Mouse (Mus musculus): ENCODE measurements at regions not wholly inside any gene's neighbourhood (a gene's known extent, or its start where the extent isn't known, plus 50 kb on each side); places are given as distances from the start of the nearest gene placed in this dataset.

DNA sequence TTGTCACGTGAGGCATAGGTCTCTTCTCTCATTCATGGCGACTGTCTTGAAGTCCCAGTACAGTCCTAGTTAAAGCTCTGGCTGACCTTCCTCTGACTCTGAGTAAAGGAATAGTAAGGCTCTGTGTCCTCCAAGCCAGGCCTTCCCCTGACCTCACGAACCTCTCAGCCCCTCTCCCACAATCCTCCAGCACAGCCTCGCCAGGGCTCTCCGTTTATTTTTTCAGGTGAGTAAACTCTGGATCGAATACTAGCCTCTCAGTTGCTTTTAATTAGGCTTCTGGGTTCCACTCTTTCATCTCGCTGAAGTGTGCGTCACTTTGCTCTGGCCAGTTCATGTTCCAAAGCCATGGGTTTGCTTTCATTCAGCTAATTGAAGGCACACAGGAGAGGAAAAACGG lies 133.8 kb downstream of the Mylk4 start:
- no peak for DNase-seq (ENCODE audit: low spot score)

DNA sequence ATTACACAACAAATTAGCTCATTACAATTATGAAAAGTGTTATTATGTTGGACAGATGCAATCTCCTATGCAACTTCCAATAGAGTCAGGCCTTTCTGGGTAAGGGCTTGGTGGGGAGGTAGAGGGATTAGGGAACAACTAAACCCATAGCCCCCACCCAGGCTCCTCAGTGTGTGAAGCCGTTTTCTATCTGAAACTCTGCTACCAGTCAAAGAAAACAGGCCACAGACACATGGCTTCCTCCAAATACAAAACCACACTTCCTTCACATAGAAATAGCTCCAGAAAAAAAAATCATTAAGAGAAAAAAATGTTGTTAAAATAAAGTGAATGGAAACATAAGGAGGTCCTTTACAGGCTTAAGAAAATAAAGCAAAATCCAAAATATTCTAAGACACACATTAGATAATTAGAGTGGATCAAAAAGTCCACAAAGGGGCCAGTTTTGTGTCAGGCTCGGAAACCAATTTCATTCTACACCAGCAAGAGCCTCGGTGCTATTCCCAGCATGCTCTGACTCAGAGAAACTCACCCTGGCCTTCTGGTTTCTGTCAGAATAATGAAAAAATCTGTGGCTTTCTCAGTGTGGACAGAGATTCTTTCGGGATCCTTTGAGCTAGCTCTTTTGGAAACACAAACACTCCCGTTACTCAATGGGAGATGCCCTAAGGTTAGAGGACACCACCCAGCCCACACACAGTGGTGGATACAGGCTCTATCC lies 140.6 kb downstream of the Mylk4 start:
- DNase-seq (ENCODE audit: low spot score) = no peak

DNA sequence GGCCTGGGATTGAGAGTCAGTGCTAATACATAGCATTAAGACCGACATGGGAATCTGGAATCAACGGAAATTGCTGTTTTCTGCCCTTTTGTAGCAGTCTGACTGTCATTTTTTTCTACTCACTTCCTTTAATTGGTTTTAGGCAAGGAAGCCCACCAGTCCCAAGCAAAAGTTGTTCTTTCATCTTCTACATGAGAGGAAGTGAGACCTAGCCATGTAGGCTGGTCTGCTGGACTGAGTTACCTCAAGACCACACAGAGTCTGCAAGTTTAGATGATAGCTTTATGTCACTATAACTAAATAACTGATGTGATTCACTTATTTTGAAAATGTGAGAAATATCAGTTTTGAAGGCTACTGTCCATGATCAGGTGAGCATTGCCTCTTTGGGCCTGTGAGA lies 142.8 kb downstream of the Mylk4 start:
- no peak for DNase-seq (ENCODE audit: low spot score)

DNA sequence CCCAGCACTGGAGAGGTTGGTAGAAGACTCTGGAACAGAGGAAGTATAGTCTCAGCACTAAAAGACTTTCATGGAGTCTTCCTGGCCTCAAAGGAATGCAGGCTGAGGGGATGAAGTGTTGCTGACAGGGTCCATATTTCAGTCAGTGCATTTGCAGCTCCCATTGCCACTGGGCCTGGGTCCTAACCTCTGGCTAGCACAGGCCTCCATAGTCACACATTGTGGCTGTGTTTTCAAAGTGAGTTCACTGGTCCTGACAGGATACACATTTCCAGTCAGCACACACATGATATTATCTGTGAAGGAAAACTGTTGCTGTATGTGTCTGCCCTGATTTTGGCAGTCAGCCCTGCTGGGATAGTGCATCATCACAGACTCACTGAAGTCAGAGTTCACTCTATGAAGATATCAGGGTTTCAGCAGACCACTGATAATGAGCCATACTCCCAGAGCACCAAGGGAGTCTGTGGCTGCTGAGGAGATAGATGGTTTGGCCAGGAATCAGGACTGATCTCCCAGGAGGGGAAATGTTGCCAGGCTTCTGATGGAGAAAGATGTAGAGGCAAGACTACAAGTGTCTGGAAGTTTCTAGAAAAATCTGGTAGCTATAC lies 153.5 kb downstream of the Mylk4 start:
- DNase-seq (ENCODE audit: low spot score) = no peak

DNA sequence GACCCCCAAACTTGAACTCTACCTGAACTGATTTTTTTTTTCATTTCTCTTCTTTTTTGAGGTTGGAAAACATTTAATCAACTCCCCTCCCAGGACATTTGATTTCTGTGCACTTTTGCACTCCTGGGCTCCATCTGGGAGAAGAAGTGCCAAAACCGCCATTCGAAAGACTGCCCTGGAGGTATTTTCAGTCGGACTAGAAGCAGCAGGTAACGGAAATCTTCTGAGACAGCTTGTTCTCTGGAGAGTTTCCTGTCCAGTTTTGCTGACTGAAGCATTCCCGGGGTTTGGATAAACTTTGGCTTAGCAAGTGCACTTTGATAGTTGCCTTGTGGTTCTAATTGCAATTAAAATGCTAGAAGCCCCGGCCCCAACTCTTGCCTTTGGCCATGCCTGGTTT lies 169.8 kb downstream of the Mylk4 start:
- no peak for DNase-seq (ENCODE audit: low spot score)

DNA sequence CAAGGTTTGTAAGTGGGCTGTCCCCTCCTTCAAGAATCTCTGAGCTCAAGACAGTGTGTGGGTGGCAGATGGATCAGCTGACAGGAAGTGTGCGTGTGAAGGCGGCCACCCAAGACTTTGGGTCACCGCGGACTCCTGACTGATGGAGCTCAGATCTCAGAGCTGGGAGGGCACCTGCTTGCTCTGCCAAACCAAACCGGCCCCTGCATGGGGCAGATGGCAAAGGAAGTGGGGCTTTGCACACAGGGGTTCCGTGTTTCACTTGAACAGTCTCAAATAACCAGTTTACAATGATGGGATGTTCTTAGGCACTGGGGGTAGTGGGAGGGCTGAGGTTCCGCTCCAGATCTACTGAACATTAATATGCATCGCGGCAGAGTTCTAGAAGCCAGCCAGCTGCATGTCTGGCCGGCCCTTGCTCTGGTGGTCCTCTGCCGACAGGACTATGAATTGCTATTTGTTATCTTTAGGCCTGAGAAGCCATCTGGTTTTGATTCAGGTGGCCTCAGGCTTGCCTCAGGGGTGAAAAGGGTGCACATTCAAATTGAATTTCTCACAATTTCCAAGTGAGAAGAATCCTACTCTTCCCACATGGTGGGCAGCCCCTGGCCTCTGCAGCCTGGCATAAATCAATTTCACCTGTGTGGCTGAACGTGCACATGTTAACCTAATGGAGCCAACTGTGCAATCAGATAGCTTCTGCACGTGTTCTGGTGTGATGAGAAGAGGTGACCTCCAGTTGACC lies 172.0 kb downstream of the Mylk4 start:
- no peak for DNase-seq (ENCODE audit: low spot score)

DNA sequence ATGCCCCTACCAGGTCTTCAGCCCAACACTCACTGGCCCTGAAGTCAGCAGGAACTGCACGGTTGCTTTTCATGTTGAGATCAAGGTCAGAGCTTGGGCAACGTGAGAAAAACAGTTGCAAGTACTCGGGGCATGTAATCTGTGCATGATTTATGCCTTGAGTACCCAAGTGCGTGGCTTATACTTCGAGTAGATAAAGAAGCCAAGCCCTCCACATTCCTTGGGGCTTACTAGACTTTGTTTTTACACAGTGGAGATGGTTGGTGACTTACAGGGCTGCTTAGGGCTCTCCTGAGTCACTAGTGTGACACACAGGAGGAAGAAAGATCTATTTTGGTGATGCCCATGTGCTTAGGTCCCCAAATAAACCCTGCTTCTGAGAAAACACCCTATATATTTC lies 172.8 kb downstream of the Mylk4 start:
- no peak for DNase-seq (ENCODE audit: low spot score)

DNA sequence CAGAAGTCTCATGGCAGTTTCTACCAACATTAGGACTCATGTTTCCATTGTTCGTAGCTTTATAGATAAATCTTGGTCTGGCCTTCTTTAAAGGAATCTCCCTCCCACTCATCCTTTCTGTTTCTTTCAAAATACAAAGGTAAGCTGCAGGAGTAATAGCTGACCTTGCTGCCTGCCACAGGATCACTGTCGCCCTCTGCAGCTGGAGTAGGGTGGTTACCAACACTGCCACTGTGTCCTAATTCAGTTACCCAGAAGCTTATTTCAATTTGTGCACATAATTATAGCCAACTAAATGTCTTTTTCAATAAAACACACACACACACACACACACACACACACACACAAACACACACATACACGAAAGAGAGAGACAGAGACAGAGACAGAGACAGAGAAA lies 175.3 kb downstream of the Mylk4 start:
- no peak for DNase-seq (ENCODE audit: low spot score)

DNA sequence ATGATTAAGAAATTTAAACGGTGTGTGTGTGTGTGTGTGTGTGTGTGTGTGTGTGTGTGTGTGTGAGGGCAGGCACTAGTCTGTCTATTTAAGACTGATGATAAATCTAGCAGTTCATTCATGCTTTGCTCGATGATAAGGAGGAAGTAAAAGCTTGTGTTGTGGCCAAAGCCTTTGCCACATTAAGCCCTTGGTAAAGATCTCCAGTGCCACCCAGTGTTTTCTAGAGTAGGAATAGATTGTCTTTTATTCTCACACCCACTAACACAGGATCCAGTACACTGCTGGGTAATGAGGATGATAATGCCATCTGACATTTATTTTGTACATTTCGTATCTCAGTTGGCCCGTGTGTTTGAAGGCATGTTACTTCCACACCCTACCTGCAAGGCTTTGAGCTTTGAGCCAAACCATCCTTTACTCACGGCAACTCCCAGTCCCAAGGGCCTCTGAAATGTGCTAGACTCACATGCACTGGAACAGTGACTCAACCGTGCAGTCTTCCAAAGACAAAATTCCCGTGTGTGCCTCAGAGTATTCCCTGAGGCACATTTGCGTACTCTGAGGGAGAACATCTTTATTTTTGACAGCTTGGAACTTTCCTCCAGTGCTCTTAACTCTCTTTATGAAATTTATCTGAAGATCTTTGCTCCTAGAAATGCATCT lies 179.7 kb downstream of the Mylk4 start:
- no peak for DNase-seq (ENCODE audit: low spot score)

DNA sequence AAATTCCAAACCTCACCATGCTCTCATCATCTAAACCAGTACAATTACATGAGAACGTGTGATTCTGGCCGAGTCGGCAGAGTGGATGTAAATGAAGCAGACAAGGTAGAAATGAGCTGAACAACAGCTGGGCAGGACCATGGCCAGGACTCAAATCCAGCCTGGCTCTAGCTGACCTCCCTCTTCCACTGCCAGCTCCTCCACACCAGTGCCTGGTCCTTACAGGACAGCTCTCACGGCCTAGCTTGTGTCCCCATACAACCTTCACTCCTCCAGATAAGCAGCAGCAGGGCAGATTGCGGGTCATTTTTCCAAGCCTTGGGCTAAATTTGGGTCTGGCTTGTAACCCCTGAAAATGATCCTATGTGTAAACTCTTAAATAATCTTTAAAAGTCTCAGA lies 182.4 kb downstream of the Mylk4 start:
- DNase-seq (ENCODE audit: low spot score) = no peak

DNA sequence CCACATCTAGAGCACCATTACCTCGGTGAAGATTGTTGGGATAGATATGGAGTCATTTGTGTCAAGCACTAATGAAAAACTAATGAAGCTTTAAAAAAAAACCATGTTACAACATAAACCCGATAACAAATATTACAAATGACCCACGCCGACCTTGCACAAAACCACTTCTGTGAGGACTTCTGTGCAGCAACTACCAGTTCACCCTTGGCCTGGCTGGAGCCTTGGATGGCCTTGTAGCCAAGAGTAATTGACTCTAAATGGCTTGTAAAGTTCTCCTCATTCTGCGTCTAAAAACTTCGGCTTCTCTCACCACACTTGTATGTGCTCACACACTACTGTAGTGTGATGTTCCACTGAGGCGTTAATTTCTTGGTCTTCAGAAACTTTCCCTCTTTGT lies 190.1 kb downstream of the Mylk4 start:
- DNase-seq (ENCODE audit: low spot score) = no peak

DNA sequence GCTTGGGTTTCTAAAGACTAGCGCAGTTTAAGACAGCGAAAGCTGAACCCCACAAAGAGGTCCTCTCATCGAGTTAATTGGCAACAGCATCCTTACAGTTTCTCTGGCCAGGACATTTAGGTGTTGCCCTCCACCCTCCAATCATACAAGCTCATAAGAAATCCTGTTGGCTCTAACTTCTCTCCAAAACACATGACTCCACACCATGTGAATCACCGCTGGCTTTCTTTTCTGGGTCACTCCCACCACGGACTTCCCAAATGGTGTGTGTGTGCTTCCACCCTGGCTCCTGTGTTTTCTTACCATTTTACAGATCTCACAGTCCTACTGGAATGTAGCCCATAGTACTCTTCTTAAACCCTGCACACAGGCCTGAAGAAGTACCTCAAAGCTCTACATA lies 190.6 kb downstream of the Mylk4 start:
- no peak for DNase-seq (ENCODE audit: low spot score)

DNA sequence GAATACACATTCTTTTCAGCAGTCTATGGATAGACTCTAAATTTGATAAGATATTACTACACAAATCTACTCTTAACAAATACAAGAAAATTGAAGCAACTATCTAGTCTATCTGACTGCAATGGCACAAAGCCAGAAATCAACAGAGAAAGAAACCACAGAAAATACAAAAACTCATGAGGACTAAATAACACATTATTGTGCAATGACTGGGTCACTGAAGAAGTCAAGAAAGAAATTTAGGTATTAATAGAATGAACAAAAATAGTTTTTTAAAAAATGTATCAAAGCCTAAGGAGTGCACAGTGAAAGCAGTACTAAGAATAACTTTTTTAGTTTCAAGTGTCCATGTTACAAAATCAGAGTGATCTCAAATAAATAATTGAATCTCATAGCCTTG lies 202.2 kb downstream of the Mylk4 start:
- DNase-seq (ENCODE audit: low spot score) = no peak

DNA sequence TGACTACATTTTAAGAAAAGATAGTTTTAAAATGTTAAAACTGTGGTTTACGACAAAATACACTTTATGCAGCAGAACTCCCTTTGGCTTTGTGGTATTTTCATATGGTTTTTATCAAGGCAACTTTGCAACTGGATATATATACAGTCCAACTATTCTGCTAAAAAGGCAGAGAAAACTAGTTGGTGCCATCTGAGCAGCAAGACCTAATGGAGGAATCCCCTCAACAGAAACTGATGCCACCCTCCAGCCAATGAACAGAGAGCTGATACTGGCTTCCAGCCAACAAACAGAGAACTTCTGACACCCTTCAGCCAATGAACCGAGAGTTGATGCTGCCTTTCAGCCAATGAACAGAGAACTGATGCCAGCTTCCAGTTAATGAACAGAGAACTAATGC lies 215.9 kb downstream of the Mylk4 start:
- DNase-seq (ENCODE audit: low spot score) = no peak

DNA sequence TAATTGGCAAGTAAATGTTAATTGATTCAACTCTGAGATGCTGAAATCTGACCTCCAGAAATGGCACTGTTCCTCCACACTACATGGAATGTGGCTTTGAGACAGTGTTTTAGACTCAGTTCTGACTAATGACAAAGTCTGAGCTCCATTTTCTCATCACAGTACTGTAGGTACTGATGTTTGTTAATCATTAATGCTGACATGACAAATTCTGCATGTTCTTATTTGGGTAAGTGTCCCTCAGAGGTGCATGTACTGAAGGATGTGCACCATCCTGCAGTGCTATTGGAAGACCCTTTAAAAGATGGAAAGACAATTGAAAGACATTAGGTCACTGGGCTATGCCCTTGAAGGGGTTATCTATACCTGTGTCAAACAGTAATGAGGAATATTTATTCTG lies 222.1 kb upstream of the Gmds start:
- DNase-seq (ENCODE audit: low spot score) = no peak

DNA sequence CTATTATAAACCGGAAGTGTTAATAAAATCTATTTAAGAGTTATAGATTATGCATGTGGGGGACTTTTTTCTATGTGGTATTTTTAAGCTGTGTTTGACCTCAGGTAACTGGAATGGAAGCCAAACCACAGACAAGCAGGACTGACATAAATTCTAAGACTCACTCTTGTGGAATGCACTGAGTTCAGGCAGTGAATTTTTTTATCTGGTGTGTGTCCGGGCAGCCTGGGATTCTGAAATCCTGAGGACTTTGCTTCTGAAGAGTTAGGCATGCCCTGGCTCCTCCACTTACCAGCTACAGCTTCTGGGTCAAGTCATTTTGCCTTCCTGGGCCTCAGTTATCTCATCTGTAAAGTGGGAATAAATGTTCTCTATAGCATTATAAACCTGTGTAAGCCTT lies 217.9 kb upstream of the Gmds start:
- DNase-seq (ENCODE audit: low spot score) = no peak

DNA sequence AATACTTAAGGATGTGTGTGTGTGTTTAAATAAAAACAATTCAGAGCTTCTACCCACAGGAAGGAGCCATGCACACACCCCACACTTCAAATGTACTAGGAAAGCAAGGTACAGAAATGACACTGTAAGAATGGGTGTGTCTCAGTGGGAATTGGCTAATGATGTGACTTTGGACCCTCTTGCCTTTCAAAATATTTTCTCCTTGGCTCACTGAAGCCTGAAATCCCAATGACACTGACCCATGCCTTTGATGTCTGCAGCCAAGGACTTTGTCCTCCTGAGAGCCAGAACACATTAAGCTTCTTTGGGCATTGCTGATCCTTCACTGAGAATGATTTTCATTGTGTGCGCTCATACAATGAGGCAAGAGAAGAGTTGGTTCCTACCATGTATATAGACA lies 216.5 kb upstream of the Gmds start:
- no peak for DNase-seq (ENCODE audit: low spot score)

DNA sequence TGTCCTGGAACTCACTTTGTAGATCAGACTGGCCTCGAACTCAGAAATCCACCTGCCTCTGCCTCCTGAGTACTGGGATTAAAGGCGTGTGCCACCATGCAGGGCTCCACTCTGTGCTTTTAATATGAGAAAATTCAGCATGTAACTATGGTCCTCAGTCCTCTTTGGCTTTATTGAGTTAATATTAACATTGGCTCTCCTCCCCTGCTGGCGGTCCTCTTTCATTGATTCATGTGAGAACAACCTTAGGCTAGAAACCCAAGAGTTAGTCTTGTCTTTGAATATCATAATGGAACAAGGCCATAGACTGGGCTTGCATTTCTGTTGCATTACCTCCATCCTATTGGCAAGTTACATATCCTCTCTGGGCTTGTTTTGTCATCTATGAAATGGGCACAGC lies 216.1 kb upstream of the Gmds start:
- no peak for DNase-seq (ENCODE audit: low spot score)

DNA sequence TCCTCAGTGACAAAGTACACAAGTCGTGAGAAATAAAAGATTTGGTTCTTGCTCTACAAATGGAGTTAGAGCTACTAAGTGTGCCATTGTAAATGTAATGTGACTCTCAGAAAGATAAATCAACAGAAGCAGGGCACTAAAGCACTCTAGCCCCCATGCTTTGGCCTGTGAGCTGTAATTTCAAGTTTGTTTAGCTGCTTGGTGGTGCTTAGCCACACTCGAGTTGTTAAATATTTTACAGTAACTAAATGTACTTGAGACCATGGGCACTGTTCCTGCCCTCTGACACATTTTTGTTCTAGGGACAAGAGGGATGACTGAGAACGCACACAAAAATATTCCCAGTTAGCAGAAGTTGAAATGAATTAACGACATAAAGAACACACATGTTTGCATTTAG lies 214.6 kb upstream of the Gmds start:
- DNase-seq (ENCODE audit: low spot score) = no peak

DNA sequence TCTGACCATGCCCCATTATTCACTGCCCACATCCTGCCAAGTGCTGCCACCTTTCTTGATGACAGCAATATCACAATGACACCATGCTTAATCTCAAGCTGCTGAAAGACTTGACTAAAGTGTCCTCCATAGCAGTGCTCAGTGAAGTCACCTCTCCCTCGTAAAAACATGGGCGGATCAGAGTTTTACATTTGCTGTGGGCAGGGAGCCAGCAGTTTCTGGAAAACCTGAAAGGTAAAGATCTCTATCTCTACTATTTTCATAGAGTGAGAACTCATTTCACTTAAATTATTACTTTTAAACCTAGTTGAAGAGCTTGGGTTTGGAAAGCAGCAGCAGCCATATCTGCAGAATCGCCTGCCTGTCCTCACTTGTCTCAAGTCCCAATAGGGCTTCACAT lies 211.6 kb upstream of the Gmds start:
- DNase-seq (ENCODE audit: low spot score) = no peak

DNA sequence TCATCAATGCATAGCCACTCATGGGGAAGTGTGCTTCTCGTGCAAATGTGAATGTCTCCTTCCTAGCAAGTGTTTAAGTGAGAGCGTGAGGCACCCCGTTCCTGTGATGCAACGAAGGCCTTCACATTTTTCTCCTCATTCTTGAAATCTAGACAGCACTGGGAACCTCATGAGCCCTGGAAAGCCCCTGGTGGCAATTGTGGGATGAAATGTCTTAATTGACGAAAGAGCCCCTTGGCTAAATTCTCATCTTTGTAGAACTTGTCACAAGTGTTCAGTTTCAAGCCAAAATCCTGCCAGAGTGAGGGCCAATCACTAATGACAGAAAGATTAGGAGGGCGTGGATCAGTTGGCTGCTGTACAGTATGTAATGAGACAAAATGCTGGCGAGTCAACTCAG lies 208.6 kb upstream of the Gmds start:
- no peak for DNase-seq (ENCODE audit: low spot score)

DNA sequence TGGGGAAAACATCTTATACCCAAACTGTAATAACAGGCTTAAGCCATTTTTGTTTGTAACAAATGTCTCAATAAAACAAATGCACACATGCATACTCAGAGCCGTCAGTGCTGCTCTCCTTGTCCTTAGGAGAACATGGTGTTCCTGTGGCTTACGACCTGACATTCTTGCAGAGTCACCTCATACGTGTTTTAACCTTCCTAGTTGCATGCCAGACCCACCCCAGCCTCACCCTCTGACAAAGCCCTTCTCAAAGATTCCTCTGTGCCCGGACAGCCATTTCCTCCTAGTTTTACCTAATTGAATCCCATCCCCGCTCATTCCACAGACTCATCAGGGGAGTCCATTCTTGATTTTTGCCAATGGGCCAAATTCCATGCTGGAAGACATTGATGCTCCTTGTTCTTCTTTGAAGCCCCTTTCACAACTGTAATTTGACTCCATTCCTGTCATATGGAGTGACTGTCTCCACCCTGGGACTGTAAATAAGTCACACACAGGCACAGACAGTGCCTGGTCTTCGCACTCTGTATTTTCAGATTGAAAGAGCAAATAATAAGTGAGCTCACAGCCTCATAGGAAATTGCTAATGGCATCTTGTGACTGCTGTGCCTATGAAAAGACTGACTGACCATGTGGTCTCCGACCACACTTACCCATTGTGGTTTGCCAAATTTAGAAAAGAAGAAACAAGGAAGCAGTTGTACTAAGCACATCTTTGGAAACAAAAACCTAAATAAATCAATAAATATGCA lies 206.6 kb upstream of the Gmds start:
- DNase-seq (ENCODE audit: low spot score) = no peak
